Mouse (Mus musculus) kidney, postnatal 0 days (tissue): Measurements from ENCODE around the gene Sfrp2. TPM values are rescaled to one million over a fixed set of nuclear protein-coding genes. Genes with fewer than 3 reads are reported as not detected.

ENCODE experiments used
- ATAC-seq: fragments of 200-750 bp; cut with Nextera tagmentation; replicated peaks from 2 replicates; pipeline ENCODE4 v1.8.0; 2017; ENCODE audit warnings: low read depth, moderate number of reproducible peaks, moderate TSS enrichment, moderate library complexity; ENCODE audit not compliant: low FRiP score
- DNase-seq: peaks from one replicate; pipeline ENCODE4 v3.0.0-alpha.2; 2016; ENCODE audit warnings: low spot score
- H3K27ac ChIP-seq: fragments of 300-500 bp; sonication (generic); 2 replicates; pipeline ENCODE4 v1.5.1; 2014; ENCODE audit warnings: mild to moderate bottlenecking
- H3K27me3 ChIP-seq: fragments of 300-500 bp; sonication (generic); 2 replicates; pipeline ENCODE4 v1.6.1; 2014; ENCODE audit warnings: low read length, mixed read lengths; ENCODE audit not compliant: insufficient read depth
- H3K36me3 ChIP-seq: fragments of 300-500 bp; sonication (generic); 2 replicates; pipeline ENCODE4 v1.6.1; 2014; ENCODE audit warnings: low read length, mixed read lengths; ENCODE audit not compliant: insufficient read depth
- H3K4me1 ChIP-seq: fragments of 300-500 bp; sonication (generic); replicated peaks from 2 replicates; pipeline ENCODE4 v1.6.1; 2014; ENCODE audit warnings: antibody characterized with exemption, low read length, mixed read lengths; ENCODE audit not compliant: insufficient read depth
- H3K4me2 ChIP-seq: fragments of 300-500 bp; sonication (generic); 2 replicates; pipeline ENCODE4 v1.6.1; 2014; ENCODE audit warnings: mild to moderate bottlenecking, low read length, moderate library complexity, mixed read lengths
- H3K4me3 ChIP-seq: fragments of 300-500 bp; sonication (generic); replicated peaks from 2 replicates; pipeline ENCODE4 v1.5.1; 2014; ENCODE audit warnings: low read depth, low read length
- H3K9ac ChIP-seq: fragments of 300-500 bp; sonication (generic); 2 replicates; pipeline ENCODE4 v1.6.1; 2014; ENCODE audit warnings: low read depth, low read length
- H3K9me3 ChIP-seq: fragments of 300-500 bp; sonication (generic); replicated peaks from 2 replicates; pipeline ENCODE4 v1.6.1; 2016; ENCODE audit warnings: low read length, inconsistent platforms, mixed read lengths
- CTCF ChIP-seq: IDR thresholded peaks from 2 replicates; pipeline ENCODE4 v1.5.1; 2016; ENCODE audit warnings: antibody characterized with exemption, low read depth, mild to moderate bottlenecking, moderate library complexity
- WGBS: fragments of 180-500 bp; shearing (Covaris S2); extraction: QIAGEN DNeasy Blood & Tissue Kit; methylation state at CpG from one replicate; pipeline ENCODE4 v1.1.7; 2014; 5-methylcytosine and 5-hydroxymethylcytosine counted together
- polyA plus RNA-seq: library from polyadenylated mRNA; unstranded; fragments of >200 nt; fragmentation: Nextera tagmentation; extraction: Ambion mirVana; gene quantifications from 2 replicates; pipeline ENCODE4 v1.2.1, GENCODE M21; 2015

The Sfrp2 gene
- polyA plus RNA-seq, 1 experiment from 2014 or later = 126 TPM

DNA sequence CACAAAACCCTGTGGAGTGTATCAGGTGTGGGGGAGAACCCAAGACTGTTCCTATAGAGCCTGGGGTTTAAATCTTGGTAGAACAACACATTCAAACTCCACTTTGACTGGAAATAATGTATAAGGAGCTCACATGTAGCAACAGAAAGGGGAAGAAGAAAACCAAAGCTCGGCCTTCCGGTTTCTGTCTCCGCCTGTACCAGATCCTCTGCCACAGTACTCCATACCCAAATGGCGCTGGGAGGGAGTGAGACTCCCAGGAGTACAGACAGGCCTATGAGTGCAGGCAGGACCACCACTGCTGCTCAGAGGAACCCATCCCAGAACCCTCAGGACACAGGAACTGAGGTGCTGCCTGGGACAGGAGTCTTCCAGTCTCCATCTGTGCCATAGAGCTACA is 57.7 kb downstream of the Sfrp2 start:
- no peaks in the 10 kb centered on the region for H3K4me1 ChIP-seq
- no peak overlapping the region for H3K9ac ChIP-seq
- H3K27me3 ChIP-seq = no peaks in the 10 kb centered on the region
- no peak overlapping the region for H3K4me2 ChIP-seq
- H3K4me3 ChIP-seq = no peak overlapping the region
- no peak overlapping the region for H3K27ac ChIP-seq
- DNase-seq (no peak), ATAC-seq (no peak)
- TF ChIP-seq CTCF = no peak
- no peaks in the 10 kb centered on the region for H3K9me3 ChIP-seq
- 89% methylated on average over 4 of the region's 4 CpGs for WGBS
- H3K36me3 ChIP-seq = no peaks in the 10 kb centered on the region

Other genes with a start within 250 kb of the Sfrp2 start
- 3.9 and 4.4 TPM in 2 replicates for gene Tlr2, start 75.4 kb downstream of the Sfrp2 start, polyA plus RNA-seq